Mouse (Mus musculus) limb, embryonic 14.5 days (tissue): ENCODE results near the gene Il6. TPM values are rescaled to one million over a fixed set of nuclear protein-coding genes. Genes with fewer than 3 reads are reported as not detected.
"Not testable (repeated sequence)": the region's sequence is repeated elsewhere in the genome, so short reads cannot be mapped to it uniquely, and the experiment has no call there.

Experiments used
- ATAC-seq: fragments of 200-750 bp; cut with Nextera tagmentation; 2 replicates; pipeline ENCODE4 v1.8.0; 2017; ENCODE audit warnings: low read depth, moderate number of reproducible peaks, moderate TSS enrichment; ENCODE audit not compliant: low FRiP score
- DNase-seq: peaks from one replicate; pipeline ENCODE4 v3.0.0-alpha.2; 2015; ENCODE audit warnings: low spot score
- H3K27ac ChIP-seq: fragments of 300-500 bp; sonication (generic); replicated peaks from 2 replicates; pipeline ENCODE4 v1.5.1; 2014; ENCODE audit warnings: low read depth, mild to moderate bottlenecking, low read length, moderate library complexity, mixed read lengths
- H3K27me3 ChIP-seq: fragments of 300-500 bp; sonication (generic); 2 replicates; pipeline ENCODE4 v1.6.1; 2014; ENCODE audit warnings: low read length, mixed read lengths; ENCODE audit not compliant: control insufficient read depth, insufficient read depth
- H3K36me3 ChIP-seq: fragments of 300-500 bp; sonication (generic); 2 replicates; pipeline ENCODE4 v1.6.1; 2014; ENCODE audit warnings: mild to moderate bottlenecking, low read length, moderate library complexity, mixed read lengths; ENCODE audit not compliant: control insufficient read depth, insufficient read depth
- H3K4me1 ChIP-seq: fragments of 300-500 bp; sonication (generic); 2 replicates; pipeline ENCODE4 v1.6.1; 2014; ENCODE audit warnings: antibody characterized with exemption, low read length, mixed read lengths; ENCODE audit not compliant: control insufficient read depth, insufficient read depth
- H3K4me2 ChIP-seq: fragments of 300-500 bp; sonication (generic); replicated peaks from 2 replicates; pipeline ENCODE4 v1.6.1; 2014; ENCODE audit warnings: low read depth, mild to moderate bottlenecking, low read length, moderate library complexity; ENCODE audit not compliant: severe bottlenecking
- H3K4me3 ChIP-seq: fragments of 300-500 bp; sonication (generic); replicated peaks from 2 replicates; pipeline ENCODE4 v1.5.1; 2014; ENCODE audit warnings: low read length
- H3K9ac ChIP-seq: fragments of 300-500 bp; sonication (generic); 2 replicates; pipeline ENCODE4 v1.6.1; 2014; ENCODE audit warnings: mild to moderate bottlenecking, low read depth, low read length, moderate library complexity; ENCODE audit not compliant: severe bottlenecking
- H3K9me3 ChIP-seq: fragments of 300-500 bp; sonication (generic); 2 replicates; pipeline ENCODE4 v1.6.1; 2016; ENCODE audit warnings: low read length; ENCODE audit not compliant: control insufficient read depth
- POLR2A ChIP-seq: fragments of 200-500 bp; IDR thresholded peaks from 2 replicates; pipeline ENCODE4 v1.8.0; 2012; ENCODE audit warnings: inconsistent platforms, mild to moderate bottlenecking, moderate library complexity, borderline replicate concordance; ENCODE audit not compliant: insufficient read depth, insufficient read length; ENCODE audit errors: extremely low read depth
- WGBS: fragments of 180-500 bp; shearing (Covaris S2); extraction: QIAGEN DNeasy Blood & Tissue Kit; methylation state at CpG from one replicate; pipeline ENCODE4 v1.1.7; 2014; 5-methylcytosine and 5-hydroxymethylcytosine counted together
- polyA plus RNA-seq, 2 experiments: library from polyadenylated mRNA; depleted of rRNA in 1 of 2; stranded (reverse) in 1 of 2; unstranded in 1 of 2; fragments of >200 nt; fragmentation: Nextera tagmentation in 1 of 2; extraction: Ambion mirVana in 1 of 2; gene quantifications; 2 replicates each; pipeline versions ENCODE4 v1.2.1 to v1.2.3; 2012 to 2014

Gene Il6
- polyA plus RNA-seq, 2 experiments = 0.18 to 0.80 TPM

DNA sequence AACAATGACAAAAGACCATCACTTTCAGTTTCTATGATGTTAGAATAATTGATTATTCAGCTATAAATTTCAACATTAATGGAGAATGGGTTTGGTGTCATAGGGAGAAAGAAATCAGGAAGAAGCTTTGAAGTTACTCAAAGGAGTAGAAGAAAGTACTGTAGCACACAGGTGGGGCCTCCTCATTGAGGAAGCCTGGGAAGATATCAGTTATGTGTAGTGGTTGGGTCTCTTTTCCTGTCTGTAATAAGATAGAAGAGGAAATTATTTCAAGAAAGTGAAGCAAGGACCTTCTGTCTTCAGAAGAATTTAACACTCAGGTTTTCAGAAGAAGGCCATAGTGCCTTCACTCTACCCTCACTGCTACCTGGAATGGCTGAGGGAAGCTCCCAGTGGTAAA, 38.8 kb upstream of the Il6 start:
- Histone ChIP-seq H3K9me3 (no peaks in the 10 kb centered on the region), H3K27me3 (no peaks in the 10 kb centered on the region), H3K4me3 (no peak overlapping the region), H3K27ac (no peak overlapping the region), H3K9ac (no peak overlapping the region), H3K36me3 (no peaks in the 10 kb centered on the region), H3K4me1 (no peaks in the 10 kb centered on the region), H3K4me2 (no peak overlapping the region)
- TF ChIP-seq POLR2A = no peak
- no peak for DNase-seq
- no peak for ATAC-seq

DNA sequence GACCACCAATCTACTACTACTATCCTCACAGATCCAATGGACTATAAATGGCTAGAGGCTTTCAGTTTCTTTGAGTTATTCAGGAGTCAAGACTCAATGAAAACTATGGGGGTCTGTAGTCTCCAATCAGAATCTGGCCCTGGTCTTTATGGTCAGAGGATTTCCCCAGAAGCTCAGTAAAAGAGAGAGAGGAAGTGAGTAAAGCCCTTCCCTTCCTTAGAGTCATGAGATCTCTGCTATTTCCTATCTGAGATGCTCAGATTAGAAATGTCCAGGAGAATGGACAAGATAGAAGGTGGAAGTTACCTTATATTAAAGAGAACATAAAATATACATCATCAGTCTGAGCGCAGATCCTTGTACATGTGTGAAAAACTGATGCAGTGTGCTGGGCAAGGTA, 19.3 kb upstream of the Il6 start:
- Histone ChIP-seq H3K27ac (no peak overlapping the region), H3K4me2 (no peak overlapping the region), H3K9ac (no peak overlapping the region), H3K4me1 (no peaks in the 10 kb centered on the region), H3K27me3 (no peaks in the 10 kb centered on the region), H3K4me3 (no peak overlapping the region), H3K36me3 (no peaks in the 10 kb centered on the region), H3K9me3 (no peaks in the 10 kb centered on the region)
- no peak for TF ChIP-seq POLR2A
- WGBS = 91% methylated on average over 1 of the region's 1 CpGs
- DNase-seq = no peak
- ATAC-seq = no peak

DNA sequence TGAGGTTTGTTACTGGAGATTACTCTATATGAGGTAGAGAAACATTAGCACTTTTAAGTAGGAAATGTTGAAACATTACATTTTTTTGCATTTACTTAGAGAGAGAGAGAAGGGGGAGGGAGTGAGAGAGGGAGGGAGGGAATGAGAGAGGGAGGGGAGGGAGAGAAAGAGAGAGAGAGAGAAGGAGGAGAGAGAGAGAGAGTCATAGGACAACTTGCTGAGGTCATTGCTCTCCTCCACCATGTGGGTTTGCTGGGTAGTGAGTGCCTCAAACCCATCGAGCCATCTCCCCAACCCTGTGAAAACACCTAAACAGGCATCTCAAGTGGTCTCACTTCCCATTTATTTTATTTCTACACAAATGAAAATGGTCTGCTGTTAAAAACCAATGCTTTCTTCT, 18.6 kb upstream of the Il6 start:
- H3K4me3 ChIP-seq = no peak overlapping the region
- TF ChIP-seq POLR2A = no peak
- WGBS = 69% methylated on average over 1 of the region's 1 CpGs
- no peaks in the 10 kb centered on the region for H3K4me1 ChIP-seq
- no peaks in the 10 kb centered on the region for H3K9me3 ChIP-seq
- no peak overlapping the region for H3K4me2 ChIP-seq
- DNase-seq (no peak), ATAC-seq (no peak)
- no peaks in the 10 kb centered on the region for H3K27me3 ChIP-seq
- no peaks in the 10 kb centered on the region for H3K36me3 ChIP-seq
- H3K9ac ChIP-seq = no peak overlapping the region
- no peak overlapping the region for H3K27ac ChIP-seq

DNA sequence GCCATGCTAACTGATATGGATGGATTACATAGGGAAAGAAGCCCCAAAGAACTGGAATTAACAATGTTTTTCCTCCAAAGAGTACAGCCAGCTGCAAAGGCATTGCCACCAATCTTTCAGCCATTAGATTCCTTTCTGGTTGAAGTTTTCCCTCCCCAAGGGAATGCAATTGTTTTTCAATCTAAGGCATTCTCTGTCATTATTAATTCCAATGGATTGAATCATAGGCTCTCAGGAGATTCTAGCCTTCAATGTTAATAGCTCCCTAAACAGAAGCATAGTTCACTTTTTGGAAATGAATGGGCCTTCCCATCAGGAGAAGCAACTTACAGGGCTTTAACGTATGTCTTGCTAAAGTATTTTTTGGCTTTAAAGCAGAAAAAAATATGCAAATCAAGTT, 15.6 kb upstream of the Il6 start:
- WGBS = 82% methylated on average over 1 of the region's 1 CpGs
- no peak for DNase-seq

DNA sequence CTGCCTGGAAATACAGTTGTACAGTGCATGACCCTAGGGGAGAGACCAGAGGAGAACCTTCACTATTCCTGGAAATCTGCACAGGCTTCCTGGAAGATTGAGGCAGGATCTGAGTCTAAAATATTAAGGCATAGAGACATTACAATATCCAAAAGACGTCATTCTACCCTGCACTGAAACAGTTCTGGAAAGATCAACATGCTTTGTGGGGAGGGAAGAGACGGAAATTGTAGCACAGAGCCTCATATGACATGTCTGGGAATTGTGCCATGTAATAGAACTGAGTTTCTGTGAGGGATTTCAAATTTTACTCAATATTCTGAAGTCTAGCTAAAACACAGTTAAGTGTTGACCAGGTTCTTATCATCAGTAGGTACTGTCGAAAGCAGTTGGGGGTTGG, 12.0 kb upstream of the Il6 start:
- H3K27me3 ChIP-seq = no peaks in the 10 kb centered on the region
- no peak for TF ChIP-seq POLR2A
- no peaks in the 10 kb centered on the region for H3K9me3 ChIP-seq
- H3K4me2 ChIP-seq = no peak overlapping the region
- H3K9ac ChIP-seq = no peak overlapping the region
- H3K27ac ChIP-seq = no peak overlapping the region
- H3K4me3 ChIP-seq = no peak overlapping the region
- H3K36me3 ChIP-seq = no peaks in the 10 kb centered on the region
- ATAC-seq (no peak), DNase-seq (peak; percentile 46)
- H3K4me1 ChIP-seq = no peaks in the 10 kb centered on the region
- 55% methylated on average over 3 of the region's 3 CpGs for WGBS

More for the DNA sequence above, 15.6 kb upstream of the Il6 start:
- Histone ChIP-seq H3K4me2 (no peak overlapping the region), H3K27ac (no peak overlapping the region), H3K9ac (no peak overlapping the region), H3K27me3 (no peaks in the 10 kb centered on the region), H3K36me3 (no peaks in the 10 kb centered on the region), H3K4me3 (no peak overlapping the region), H3K9me3 (no peaks in the 10 kb centered on the region), H3K4me1 (no peaks in the 10 kb centered on the region)
- no peak for ATAC-seq
- no peak for TF ChIP-seq POLR2A

DNA sequence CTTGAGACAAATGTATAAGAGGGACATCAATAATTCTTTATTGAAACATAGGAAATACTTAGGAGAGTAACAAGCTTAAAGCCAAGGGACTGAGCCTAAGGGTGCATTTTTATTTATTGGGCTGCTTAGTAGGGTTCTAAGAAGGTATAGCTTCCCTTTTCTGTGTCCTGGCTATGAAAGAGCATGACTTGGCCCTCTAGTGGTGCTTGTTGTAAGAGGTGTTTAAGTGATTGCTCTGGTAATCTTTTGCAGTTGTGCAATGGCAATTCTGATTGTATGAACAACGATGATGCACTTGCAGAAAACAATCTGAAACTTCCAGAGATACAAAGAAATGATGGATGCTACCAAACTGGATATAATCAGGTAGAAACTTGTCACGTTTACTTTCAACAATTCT, 1.7 kb downstream of the Il6 start:
- no peaks in the 10 kb centered on the region for H3K9me3 ChIP-seq
- ATAC-seq (no peak), DNase-seq (peak; percentile 62)
- H3K4me3 ChIP-seq = no peak overlapping the region
- no peaks in the 10 kb centered on the region for H3K4me1 ChIP-seq
- 52% methylated on average over 2 of the region's 2 CpGs for WGBS
- TF ChIP-seq POLR2A = no peak
- H3K27ac ChIP-seq = no peak overlapping the region
- H3K36me3 ChIP-seq = no peaks in the 10 kb centered on the region
- H3K27me3 ChIP-seq = no peaks in the 10 kb centered on the region
- H3K4me2 ChIP-seq = no peak overlapping the region
- H3K9ac ChIP-seq = no peak overlapping the region

DNA sequence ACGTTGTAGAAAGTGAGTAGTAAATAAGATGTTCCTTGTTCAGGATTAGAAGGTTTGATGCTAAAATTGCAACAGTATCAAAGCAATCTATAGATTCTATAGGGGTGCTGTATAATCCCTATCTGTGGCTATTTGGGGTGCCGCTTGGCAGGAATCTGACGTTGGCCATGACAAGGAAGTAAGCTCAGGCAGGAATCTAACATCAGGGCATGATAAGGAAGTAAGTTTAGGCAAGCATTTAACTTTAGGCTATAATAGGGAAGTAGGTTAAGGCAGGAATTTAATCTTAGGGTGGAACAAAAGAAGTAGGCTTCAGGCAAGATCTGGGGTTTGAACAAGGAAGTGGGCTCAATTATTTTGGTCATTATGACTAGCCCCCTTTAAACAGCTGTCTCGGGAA, 22.9 kb downstream of the Il6 start:
- not testable (repeated sequence) for H3K36me3 ChIP-seq, H3K27ac ChIP-seq, H3K4me2 ChIP-seq, ATAC-seq, H3K27me3 ChIP-seq, DNase-seq, H3K4me1 ChIP-seq, H3K4me3 ChIP-seq, H3K9ac ChIP-seq, H3K9me3 ChIP-seq
- 82% methylated on average over 4 of the region's 4 CpGs for WGBS

DNA sequence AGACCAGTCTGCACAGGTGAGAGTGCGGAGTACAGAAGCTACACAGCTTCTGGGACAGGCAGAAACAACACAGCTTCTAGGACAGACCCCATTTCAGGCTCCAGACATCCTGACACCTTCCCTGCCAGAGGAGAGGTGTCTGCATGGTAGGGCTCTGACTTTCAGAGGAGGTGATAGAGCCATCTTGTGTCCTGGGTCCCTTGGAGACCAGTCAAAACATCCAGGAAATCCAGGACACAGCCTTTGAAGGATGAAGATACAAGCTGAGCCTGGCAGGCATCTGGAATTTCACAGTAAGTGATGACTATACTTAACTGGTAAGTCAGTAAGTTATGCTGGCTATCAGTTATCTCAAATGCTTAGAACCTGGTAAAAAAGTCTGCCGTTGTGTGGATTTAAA, 24.2 kb downstream of the Il6 start:
- ATAC-seq, H3K4me3 ChIP-seq: not testable (repeated sequence)
- 83% methylated on average over 2 of the region's 2 CpGs for WGBS

More for the DNA sequence above, 24.2 kb downstream of the Il6 start:
- not testable (repeated sequence) for H3K9me3 ChIP-seq, H3K4me1 ChIP-seq, H3K27ac ChIP-seq, H3K9ac ChIP-seq, H3K36me3 ChIP-seq, H3K4me2 ChIP-seq, DNase-seq, H3K27me3 ChIP-seq
